Mouse (Mus musculus): ENCODE data around the gene Snrk. TPM values are rescaled to one million over a fixed set of nuclear protein-coding genes. Genes with fewer than 3 reads are reported as not detected.
"Not testable (repeated sequence)": the region's sequence is repeated elsewhere in the genome, so short reads cannot be mapped to it uniquely, and the experiment has no call there.

Snrk gene
- polyA plus RNA-seq, 1 experiment from 2014 or later, result 43.0 TPM

DNA sequence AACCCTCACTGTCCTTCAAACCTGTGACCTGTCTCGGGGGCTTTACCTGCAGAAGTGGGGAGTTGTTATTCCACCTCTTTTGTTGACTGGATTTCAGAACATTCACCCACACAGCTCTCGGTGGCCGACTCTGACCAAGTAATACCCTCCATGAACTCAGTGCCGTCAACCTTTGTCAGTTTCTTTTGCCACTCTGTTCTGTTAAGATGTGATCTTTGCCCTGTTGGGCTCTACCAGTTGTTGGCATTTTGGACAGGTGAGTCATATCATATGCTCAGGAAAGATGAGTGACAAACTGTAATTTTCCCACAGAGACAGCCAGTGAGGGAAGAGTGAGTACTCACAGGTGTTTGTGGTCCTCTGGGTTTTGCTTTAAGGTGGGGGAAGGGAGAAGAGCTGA, 47.5 kb downstream of the Snrk start:
- no peaks in the 10 kb centered on the region for H3K4me1 ChIP-seq (ENCODE audit: control insufficient read depth, insufficient read depth, low read length)
- no peak overlapping the region for H3K27ac ChIP-seq (ENCODE audit: low read depth, low read length)
- no peaks in the 10 kb centered on the region for H3K27me3 ChIP-seq (ENCODE audit: control insufficient read depth, insufficient read depth, low read length)
- no peaks in the 10 kb centered on the region for H3K9me3 ChIP-seq (ENCODE audit: control insufficient read depth, low read length)
- peaks cover 32% of the 10 kb centered on the region for H3K36me3 ChIP-seq (ENCODE audit: control insufficient read depth, insufficient read depth, low read length)
- ATAC-seq (ENCODE audit: low read depth), result no peak
- WGBS, result 95% methylated on average over 4 of the region's 4 CpGs
- no peak overlapping the region for H3K9ac ChIP-seq (replicated peaks; ENCODE audit: low read depth, low read length)
- H3K4me3 ChIP-seq (ENCODE audit: low read depth, low read length), result no peak overlapping the region
- H3K4me2 ChIP-seq (ENCODE audit: low read depth, low read length), result no peak overlapping the region

- not testable (repeated sequence) for H3K27ac ChIP-seq (ENCODE audit: low read depth, low read length); H3K9ac ChIP-seq (replicated peaks; ENCODE audit: low read depth, low read length); H3K4me3 ChIP-seq (ENCODE audit: low read depth, low read length); H3K4me1 ChIP-seq (ENCODE audit: control insufficient read depth, insufficient read depth, low read length); H3K4me2 ChIP-seq (ENCODE audit: low read depth, low read length); ATAC-seq (ENCODE audit: low read depth); H3K9me3 ChIP-seq (ENCODE audit: control insufficient read depth, low read length); H3K27me3 ChIP-seq (ENCODE audit: control insufficient read depth, insufficient read depth, low read length)
- H3K36me3 ChIP-seq (ENCODE audit: control insufficient read depth, insufficient read depth, low read length), result peaks cover 32% of the 10 kb centered on the region
- WGBS, result 94% methylated on average over 5 of the region's 5 CpGs
Observed at GRCm38 (mm10) chr9:122167719-122168118, 50.7 kb downstream of the Snrk start.

- Histone ChIP-seq H3K9me3 (ENCODE audit: control insufficient read depth, low read length) (no peaks in the 10 kb centered on the region), H3K9ac (replicated peaks; ENCODE audit: low read depth, low read length) (no peak overlapping the region), H3K27me3 (ENCODE audit: control insufficient read depth, insufficient read depth, low read length) (no peaks in the 10 kb centered on the region), H3K27ac (ENCODE audit: low read depth, low read length) (no peak overlapping the region), H3K4me2 (ENCODE audit: low read depth, low read length) (no peak overlapping the region), H3K4me3 (ENCODE audit: low read depth, low read length) (no peak overlapping the region), H3K4me1 (ENCODE audit: control insufficient read depth, insufficient read depth, low read length) (no peaks in the 10 kb centered on the region), H3K36me3 (ENCODE audit: control insufficient read depth, insufficient read depth, low read length) (peaks cover 13% of the 10 kb centered on the region)
- ATAC-seq (ENCODE audit: low read depth), result no peak
- WGBS, result 95% methylated on average over 6 of the region's 6 CpGs
Observed at GRCm38 (mm10) chr9:122169901-122170300, 52.8 kb downstream of the Snrk start.

GRCm38 (mm10) chr9:122172612-122173186, 55.6 kb downstream of the Snrk start:
- 91% methylated on average over 11 of the region's 11 CpGs for WGBS
- Histone ChIP-seq H3K4me3 (ENCODE audit: low read depth, low read length) (no peak overlapping the region), H3K4me1 (ENCODE audit: control insufficient read depth, insufficient read depth, low read length) (no peaks in the 10 kb centered on the region), H3K27ac (ENCODE audit: low read depth, low read length) (no peak overlapping the region), H3K9me3 (ENCODE audit: control insufficient read depth, low read length) (no peaks in the 10 kb centered on the region), H3K27me3 (ENCODE audit: control insufficient read depth, insufficient read depth, low read length) (no peaks in the 10 kb centered on the region), H3K4me2 (ENCODE audit: low read depth, low read length) (no peak overlapping the region), H3K36me3 (ENCODE audit: control insufficient read depth, insufficient read depth, low read length) (peaks cover 8% of the 10 kb centered on the region; the same call in 1 of the 2 replicates), H3K9ac (replicated peaks; ENCODE audit: low read depth, low read length) (no peak overlapping the region)
- ATAC-seq (ENCODE audit: low read depth), result no peak

- Histone ChIP-seq H3K4me1 (ENCODE audit: control insufficient read depth, insufficient read depth, low read length) (no peaks in the 10 kb centered on the region), H3K9me3 (ENCODE audit: control insufficient read depth, low read length) (no peaks in the 10 kb centered on the region), H3K4me2 (ENCODE audit: low read depth, low read length) (no peak overlapping the region), H3K27ac (ENCODE audit: low read depth, low read length) (no peak overlapping the region), H3K27me3 (ENCODE audit: control insufficient read depth, insufficient read depth, low read length) (no peaks in the 10 kb centered on the region), H3K36me3 (ENCODE audit: control insufficient read depth, insufficient read depth, low read length) (peaks cover 8% of the 10 kb centered on the region; the same call in 1 of the 2 replicates), H3K9ac (replicated peaks; ENCODE audit: low read depth, low read length) (no peak overlapping the region), H3K4me3 (ENCODE audit: low read depth, low read length) (no peak overlapping the region)
- WGBS, result 74% methylated on average over 9 of the region's 9 CpGs
- no peak for ATAC-seq (ENCODE audit: low read depth)
Observed at GRCm38 (mm10) chr9:122173405-122174233, 56.6 kb downstream of the Snrk start.

DNA sequence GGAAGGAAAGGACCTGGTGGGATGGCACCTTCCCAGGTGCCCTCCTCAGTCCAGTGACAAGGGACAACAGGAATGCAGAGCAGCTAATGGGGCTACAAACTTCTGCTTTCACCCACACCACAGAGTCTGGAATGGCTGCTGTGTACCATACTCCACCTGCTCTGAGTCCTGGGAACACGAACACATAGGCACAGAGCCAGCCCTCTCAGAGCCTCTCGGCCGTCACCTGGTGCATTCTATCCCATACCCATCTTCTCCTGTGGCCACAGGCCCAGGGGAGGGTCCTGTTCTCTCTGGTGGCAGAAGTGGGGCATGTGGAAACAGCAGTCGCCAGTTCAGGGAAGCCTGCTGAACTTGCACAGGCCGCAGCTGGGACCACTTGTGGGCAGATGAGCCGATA, 57.7 kb downstream of the Snrk start:
- no peak for ATAC-seq (ENCODE audit: low read depth)
- no peaks in the 10 kb centered on the region for H3K4me1 ChIP-seq (ENCODE audit: control insufficient read depth, insufficient read depth, low read length)
- no peak overlapping the region for H3K27ac ChIP-seq (ENCODE audit: low read depth, low read length)
- WGBS, result 94% methylated on average over 6 of the region's 6 CpGs
- no peak overlapping the region for H3K4me2 ChIP-seq (ENCODE audit: low read depth, low read length)
- H3K9ac ChIP-seq (replicated peaks; ENCODE audit: low read depth, low read length), result no peak overlapping the region
- no peaks in the 10 kb centered on the region for H3K9me3 ChIP-seq (ENCODE audit: control insufficient read depth, low read length)
- H3K36me3 ChIP-seq (ENCODE audit: control insufficient read depth, insufficient read depth, low read length), result peaks cover 8% of the 10 kb centered on the region; the same call in 1 of the 2 replicates
- H3K27me3 ChIP-seq (ENCODE audit: control insufficient read depth, insufficient read depth, low read length), result no peaks in the 10 kb centered on the region
- H3K4me3 ChIP-seq (ENCODE audit: low read depth, low read length), result no peak overlapping the region

- no peak for ATAC-seq (ENCODE audit: low read depth)
- Histone ChIP-seq H3K9ac (replicated peaks; ENCODE audit: low read depth, low read length) (no peak overlapping the region), H3K27ac (ENCODE audit: low read depth, low read length) (no peak overlapping the region), H3K27me3 (ENCODE audit: control insufficient read depth, insufficient read depth, low read length) (no peaks in the 10 kb centered on the region), H3K9me3 (ENCODE audit: control insufficient read depth, low read length) (no peaks in the 10 kb centered on the region), H3K4me3 (ENCODE audit: low read depth, low read length) (no peak overlapping the region), H3K4me2 (ENCODE audit: low read depth, low read length) (no peak overlapping the region), H3K4me1 (ENCODE audit: control insufficient read depth, insufficient read depth, low read length) (no peaks in the 10 kb centered on the region), H3K36me3 (ENCODE audit: control insufficient read depth, insufficient read depth, low read length) (peaks cover 8% of the 10 kb centered on the region; the same call in 1 of the 2 replicates)
- WGBS, result 82% methylated on average over 7 of the region's 7 CpGs
Observed at GRCm38 (mm10) chr9:122177256-122178220, 60.5 kb downstream of the Snrk start.

DNA sequence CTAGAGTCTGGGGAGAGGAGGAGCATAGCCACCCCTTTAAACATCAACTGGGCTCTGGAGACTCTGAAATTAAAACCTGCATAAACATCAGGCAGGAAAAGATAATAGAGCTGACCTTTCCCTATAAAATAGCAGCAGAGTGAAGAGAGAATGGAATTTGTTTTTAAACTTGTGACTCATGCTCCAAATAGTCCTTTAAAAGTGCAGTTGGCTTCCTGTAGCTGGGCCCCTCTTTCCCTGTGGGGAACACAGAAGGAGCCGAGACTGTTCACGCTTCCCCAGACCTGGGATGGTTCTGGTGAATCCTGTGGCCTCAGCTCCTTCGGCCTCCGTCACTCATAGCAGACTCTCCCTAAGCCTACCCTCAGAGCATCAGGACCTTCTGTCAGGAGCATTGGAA, 61.4 kb downstream of the Snrk start:
- H3K9ac ChIP-seq (replicated peaks; ENCODE audit: low read depth, low read length), result no peak overlapping the region
- H3K9me3 ChIP-seq (ENCODE audit: control insufficient read depth, low read length), result no peaks in the 10 kb centered on the region
- H3K27ac ChIP-seq (ENCODE audit: low read depth, low read length), result no peak overlapping the region
- no peaks in the 10 kb centered on the region for H3K4me1 ChIP-seq (ENCODE audit: control insufficient read depth, insufficient read depth, low read length)
- ATAC-seq (ENCODE audit: low read depth), result no peak
- H3K4me2 ChIP-seq (ENCODE audit: low read depth, low read length), result no peak overlapping the region
- H3K36me3 ChIP-seq (ENCODE audit: control insufficient read depth, insufficient read depth, low read length), result peaks cover 8% of the 10 kb centered on the region; the same call in 1 of the 2 replicates
- H3K27me3 ChIP-seq (ENCODE audit: control insufficient read depth, insufficient read depth, low read length), result no peaks in the 10 kb centered on the region
- WGBS, result 67% methylated on average over 4 of the region's 4 CpGs
- H3K4me3 ChIP-seq (ENCODE audit: low read depth, low read length), result no peak overlapping the region

Measured in neural tube, embryonic 14.5 days (tissue).